Mouse (Mus musculus) urinary bladder, postnatal 36 days (tissue): Measurements from ENCODE around the gene Dusp2.

Source experiments
- DNase-seq, 2 experiments: peaks; one replicate each; pipeline ENCODE4 v3.0.0; 2022; ENCODE audit warnings: low spot score in 2 of 2, mixed read lengths in 1 of 2

Gene Dusp2

DNA sequence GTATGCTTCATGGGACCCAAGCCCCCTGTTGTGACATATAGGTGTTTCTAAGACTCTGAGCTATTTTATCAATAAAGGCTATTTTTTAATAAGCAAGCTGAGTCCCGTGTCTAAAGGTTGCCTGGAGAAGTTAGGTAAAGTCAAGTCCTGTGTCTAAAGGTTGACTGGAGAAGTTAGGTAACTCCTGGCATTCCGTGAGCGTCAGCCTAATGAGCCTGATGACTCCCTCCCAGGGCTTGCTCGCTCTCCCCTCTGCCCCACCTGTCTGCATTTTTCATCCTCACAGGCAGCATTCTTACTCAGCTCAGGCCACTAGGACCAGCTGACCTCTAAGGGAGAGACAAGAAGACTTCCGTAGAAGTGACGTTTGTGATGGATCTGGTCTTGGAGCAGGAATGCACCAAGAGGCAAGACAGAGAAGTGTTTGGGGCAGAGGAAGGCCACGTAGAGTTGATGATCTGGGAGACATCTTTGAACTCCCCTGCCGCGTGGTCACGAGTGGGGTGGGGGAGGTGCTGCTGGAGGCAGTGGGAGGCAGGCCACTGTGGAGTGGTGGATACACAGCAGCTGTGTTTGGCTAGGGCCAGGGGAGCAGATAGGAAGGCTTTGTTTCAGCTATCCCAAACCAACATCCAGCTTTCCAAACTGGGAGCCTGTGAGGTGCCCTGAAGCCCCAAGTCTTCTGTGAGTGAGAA is 31.3 kb downstream of the Dusp2 start:
- no peak for DNase-seq

DNA sequence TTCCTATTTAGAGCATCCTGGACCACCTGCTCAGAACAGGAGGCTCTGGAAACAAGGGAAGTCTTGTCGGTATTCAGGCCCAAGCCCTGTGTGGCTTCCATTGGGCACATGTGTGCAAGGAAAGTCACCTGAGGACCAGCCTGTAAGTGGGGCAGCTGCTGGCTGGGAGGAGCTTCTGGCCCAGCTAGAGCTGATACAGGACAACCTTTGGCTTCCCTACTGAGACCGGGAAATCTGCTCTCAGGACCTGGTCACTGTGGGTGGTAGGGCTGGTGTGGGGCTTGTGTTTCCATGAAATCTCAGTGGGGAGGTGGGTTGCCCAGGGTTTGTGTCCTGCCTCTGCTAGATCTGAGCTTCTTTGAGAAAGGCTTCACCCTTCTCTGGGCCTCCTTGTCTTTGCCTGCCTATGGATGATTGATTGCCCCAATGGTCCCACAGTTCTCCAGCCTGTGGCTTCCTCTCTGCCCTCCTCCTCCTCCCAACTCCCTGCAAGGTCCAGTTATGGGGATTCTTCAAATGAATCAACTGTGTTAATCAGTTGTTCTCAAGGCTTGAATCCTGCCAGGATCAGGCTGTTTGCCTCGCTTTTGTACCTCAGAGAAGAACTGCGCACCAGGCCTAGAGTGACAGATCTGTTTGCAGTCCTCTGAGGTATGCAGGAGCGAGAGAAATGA is 33.9 kb downstream of the Dusp2 start:
- DNase-seq, result no peak

DNA sequence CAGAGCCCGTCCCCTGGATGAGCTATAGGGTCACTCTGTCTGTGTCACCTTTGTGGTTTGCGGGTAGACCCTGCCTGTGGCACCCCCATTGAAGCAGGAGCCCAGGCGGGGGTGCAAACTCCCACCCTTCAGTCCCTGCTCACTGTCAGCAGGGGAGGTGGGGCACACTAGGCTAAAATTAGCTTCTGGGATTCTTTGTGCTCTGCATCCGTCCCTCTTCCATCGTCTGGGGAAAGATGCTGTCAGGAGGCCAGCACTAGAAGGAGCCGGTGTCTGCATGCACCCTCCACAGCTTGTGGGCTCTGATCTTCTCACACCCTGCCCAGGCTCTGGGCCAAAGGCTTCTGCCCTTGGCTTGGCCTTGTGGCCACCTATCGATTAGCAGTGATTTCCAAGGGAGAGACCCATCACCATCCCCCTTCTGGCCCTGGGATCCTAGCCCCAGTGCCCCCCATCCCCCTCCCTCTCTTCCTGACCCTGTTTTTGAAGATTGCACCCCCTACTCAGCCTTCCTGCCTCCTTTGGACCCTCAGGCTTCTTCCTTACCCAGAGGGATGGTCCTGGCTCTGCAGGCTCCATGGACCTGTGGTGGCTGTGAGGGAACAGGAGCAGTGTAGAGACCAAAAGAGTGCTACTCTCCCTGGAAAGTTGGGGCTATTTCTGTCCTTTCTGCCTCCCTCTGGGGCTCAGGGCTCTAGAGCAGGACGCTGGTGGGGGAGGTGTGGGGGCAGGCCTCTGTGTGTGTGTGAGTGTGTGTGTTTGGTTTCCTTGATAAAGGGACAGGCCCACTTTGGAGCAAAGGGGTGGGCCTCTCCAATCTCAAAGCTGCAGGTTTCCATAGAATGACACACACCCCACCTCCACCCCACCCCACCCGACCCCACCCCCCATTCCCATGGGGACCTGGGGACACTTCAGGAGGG is 34.9 kb downstream of the Dusp2 start:
- no peak for DNase-seq

DNA sequence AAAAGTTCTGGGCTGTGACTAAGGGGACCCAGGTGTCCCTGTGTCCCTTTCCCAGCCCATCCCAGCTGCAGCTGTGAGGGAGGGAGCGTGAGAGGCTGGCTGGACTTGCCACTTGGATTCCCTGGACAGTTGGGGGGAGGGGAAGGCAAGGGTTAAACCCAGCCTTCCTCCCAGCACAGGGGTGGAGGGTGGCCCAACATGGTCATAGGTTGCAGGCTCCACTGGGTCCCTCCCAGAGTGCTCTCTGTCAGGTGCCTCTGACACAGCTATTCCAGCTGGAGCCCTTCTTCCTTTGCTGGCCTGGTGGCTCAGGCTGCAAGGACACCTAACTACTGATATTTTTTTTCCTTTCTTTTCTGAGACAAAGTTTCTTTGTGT is 35.5 kb downstream of the Dusp2 start:
- DNase-seq, result no peak

DNA sequence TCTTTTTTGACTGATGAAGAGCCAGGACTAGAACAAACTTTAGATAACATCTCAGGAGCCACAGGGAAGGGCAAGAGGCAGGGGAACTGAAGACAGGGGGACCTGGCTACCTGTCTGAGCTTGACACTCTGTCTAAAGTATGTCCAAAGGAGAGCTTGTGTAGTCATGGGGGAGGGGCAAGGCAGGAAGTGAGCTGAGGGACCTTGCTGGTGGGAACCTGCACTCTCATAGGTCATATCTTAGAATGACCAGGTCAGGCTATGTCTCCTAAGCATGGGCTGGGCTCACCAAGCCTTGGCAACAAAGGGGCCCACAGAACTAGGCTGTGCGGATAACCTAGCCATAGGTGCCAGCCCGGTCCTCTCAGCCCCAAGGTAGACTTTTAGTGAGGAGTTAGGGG is 36.1 kb downstream of the Dusp2 start:
- no peak for DNase-seq

DNA sequence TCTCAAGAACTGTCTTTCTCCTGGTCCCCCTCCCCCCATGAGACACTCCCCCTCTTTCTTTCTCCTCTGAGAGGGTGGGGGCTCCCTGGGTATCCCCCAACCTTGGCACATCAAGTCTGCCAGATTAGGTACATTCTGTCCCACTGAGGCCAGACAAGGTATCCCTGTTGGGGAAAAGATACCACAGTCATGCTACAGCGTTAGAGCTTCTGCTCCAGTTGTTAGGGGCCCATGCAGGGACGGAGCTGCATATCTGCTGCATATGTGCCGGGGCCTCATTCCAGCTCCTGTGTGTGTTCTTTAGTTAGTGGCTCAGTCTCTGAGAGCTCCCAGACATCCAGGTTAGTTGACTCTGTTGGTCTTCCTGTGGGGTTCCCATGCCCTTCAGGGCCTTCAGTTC is 38.2 kb downstream of the Dusp2 start:
- no peak for DNase-seq

DNA sequence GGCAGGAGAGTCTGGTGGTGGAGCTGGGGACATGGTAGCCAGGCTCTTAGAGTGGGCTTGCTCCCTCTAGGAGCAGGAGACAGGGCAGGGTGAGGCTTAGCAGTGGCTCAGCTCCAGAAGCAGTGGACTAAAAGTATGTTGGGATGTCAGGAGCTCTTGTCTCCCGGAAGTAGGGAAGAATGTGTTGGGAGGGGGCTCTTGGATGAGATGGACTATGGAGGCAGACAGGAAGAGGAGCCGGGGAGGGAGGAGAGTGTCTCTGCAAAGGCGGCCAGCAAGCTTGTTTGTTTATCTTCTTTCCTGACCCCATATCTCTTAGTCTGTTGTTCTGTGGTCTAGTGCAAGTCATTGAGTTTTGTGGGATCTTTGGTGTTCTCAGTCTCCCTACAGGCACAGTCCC is 39.1 kb downstream of the Dusp2 start:
- no peak for DNase-seq

DNA sequence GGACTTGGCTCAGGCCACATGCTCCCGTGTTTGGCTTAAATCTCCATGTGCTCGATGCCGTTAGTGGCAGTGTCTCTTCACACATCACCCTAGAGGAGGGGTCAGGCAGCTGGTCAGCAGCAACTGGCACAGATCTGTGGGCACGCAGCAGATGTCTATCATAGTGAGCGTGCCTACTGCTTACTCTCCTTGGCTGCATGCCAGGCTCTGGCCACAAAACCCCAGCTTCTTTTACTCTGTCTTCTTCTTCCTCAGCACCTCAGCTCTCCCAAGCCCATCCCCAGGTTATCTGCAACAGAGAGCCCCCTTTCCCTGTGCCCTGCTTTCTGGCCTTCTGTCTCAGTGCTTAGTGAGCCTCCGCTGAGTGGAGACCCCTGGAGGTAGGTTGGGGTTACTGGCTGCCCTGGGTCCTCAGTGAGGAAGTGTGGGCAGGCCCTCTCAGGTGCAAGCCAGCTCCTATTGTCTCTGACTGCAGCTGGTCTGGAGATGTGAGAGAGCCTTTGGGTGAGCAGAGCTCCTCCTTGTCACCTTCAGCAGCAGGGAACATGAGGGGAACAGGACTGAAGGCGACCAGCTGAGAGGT is 39.9 kb downstream of the Dusp2 start:
- DNase-seq, result no peak

DNA sequence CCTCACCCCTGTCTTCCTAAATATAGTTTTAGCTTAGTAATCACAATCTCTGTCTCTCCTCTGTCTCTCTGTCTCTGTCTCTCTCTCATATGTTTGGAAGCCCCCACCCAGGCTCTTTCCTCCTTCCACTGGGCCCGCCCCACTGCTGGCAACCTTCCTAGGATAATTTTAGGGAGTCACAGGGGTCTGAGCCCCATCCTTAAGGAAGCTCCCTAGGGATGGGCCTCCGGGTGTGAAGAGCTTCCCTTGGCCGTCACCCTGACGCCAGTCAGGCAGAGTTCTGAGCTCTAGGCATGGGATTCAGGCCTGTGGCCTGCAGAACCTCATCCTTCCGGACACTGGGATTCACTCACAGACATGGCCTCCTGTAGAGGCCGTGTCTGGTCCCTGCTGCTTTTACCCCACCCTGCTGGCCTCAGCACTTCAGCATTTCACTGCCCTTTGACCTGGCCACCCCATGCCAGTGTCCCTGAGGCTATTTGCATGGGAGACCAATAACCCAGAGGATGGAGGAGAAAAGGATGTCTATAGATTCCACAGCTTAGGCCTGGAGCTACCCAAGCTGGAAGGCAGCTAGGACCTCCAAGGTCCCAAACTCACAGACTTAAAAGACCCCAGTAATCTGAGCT is 40.6 kb downstream of the Dusp2 start:
- DNase-seq, result no peak

DNA sequence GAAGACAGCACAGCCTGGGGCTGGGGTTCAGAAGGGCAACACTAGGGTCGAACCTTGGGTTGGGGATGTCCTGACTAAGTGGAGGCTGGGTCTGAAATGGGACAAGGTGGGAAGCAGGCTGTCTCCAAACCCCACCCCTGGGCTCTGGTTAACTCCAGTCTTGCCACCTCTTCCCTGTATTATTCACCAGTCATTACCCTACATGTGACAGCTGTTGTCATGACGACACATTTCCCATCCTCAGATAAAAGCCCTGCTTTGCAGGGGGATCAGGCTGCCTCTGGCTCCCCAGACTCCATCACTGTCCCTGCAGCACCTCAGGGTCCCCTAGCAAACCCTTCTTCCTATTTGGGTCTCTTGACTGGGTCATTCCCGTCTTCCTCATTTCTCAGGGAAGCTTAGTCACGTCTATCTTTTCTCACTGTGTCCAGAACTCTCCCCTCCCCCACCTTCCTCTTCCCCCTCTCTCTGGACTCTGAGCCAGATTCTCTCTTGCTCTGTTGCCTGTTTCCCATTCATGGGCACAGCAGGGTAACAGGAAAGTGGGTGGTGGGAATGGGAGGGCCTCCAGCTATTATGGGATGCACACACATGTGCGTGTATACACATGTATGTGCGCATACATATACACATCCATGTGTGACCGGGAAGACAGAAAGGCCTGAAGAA is 42.1 kb downstream of the Dusp2 start:
- DNase-seq, result no peak

DNA sequence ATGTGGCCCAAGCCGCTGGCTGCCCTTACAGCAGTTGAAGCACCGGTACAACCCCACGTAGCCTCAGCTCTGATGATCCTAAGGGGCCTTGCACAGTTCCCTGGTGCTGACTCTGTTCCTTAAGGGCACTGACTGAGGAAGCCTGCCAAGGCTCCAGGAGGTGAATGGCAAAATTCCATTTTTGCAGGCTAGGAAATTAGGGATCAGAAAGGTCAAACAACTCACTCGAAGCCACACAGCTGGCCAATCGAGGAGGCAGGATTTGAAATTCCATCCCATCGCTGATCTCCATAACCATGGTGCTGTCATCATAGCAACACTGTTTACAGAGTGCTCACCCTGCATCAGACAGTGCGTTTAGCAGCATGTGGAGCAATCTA is 42.6 kb downstream of the Dusp2 start:
- DNase-seq, result no peak

DNA sequence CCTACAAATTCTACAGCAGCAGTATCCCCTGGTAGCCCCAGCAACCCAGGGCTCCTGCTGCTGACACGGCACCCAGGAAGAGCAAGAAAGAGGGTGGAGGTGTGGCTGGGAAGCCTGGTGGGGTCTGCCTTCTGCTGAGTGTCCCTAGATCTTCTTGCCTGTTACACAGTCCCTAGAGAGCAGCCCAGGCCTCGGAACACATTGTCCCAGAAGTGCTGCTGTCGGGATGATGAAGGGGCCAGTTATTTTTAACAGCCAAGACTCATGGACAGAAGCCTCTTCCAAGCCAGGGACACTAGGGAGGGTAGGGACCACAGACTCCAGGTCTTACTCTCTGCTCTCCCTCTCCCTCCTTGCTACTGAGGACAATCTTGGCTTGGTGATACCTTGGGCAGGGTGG is 43.3 kb downstream of the Dusp2 start:
- DNase-seq, result no peak

DNA sequence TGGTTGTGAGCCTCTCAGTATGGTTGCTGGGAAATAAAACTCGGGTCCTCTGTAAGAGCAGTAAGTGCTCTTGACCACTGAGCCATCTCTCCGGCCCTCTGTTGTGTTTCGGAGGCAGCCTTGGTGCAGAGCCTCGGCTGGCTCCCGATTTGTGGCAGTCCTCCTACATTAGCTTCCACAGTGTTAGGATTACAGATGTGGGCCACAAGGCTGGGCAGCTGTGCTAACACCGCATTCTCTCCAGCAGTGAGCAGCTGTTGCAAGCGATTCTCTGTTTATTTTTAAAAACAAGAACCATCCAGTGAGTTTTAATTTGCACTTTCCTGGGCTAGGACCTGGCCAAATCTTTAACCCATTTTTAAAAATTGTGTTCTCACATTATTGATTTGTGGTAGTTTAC is 47.9 kb downstream of the Dusp2 start:
- DNase-seq, result no peak

DNA sequence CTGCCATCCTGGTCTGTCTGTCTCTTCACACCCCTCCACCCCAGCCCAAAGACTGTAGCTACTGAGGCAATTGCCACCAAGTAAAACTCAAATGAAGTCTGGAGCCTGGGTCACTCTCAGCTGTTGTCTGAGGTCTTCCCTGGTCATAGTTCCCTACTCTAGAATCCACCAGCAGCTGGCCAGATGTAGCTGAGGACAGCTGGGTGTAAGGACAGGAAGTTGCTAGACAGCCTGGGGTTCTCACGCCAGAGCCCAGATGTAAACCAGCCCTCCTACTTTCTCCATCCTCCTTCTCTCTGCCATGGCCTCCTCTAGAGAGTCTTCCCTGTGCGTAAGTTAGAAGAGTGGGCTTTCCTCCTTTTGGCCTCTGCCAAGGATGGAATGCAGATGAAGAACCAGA is 51.6 kb downstream of the Dusp2 start:
- DNase-seq, result no peak
